In genomic region chr11:59201216-59202002, GRCm38 (mm10) we compare ENCODE assay signal across 8 mouse cellular contexts. TPM values are rescaled to one million over a fixed set of nuclear protein-coding genes. Genes with fewer than 3 reads are reported as not detected.
A peak's percentile ranks its signal among the peaks of the same experiment; 100 is the strongest.
DNase-seq lines count a peak whose midpoint lies in the region; ATAC-seq lines count a peak whose summit lies in the region.

No protein-coding gene starts in this region.

- peak overlapping the region; percentile 81 for H3K9ac ChIP-seq in forebrain, embryonic 12.5 days
- H3K9ac ChIP-seq in liver, embryonic 15.5 days = peak overlapping the region; percentile 81

- H3K4me2 ChIP-seq in forebrain, embryonic 12.5 days = peak overlapping the region; percentile 82
- H3K4me2 ChIP-seq in liver, embryonic 15.5 days = peak overlapping the region; percentile 87

- 38% methylated on average over 16 of the region's 16 CpGs for WGBS in forebrain, embryonic 12.5 days
- WGBS in liver, embryonic 15.5 days (ENCODE audit: insufficient replicate concordance) = 9% methylated on average over 16 of the region's 16 CpGs

- no peaks in the 10 kb centered on the region for H3K9me3 ChIP-seq in forebrain, embryonic 12.5 days
- no peaks in the 10 kb centered on the region for H3K9me3 ChIP-seq in liver, embryonic 15.5 days (replicated peaks)

- peaks cover 19% of the 10 kb centered on the region for H3K4me1 ChIP-seq in forebrain, embryonic 12.5 days
- peaks cover 38% of the 10 kb centered on the region for H3K4me1 ChIP-seq in liver, embryonic 15.5 days (replicated peaks)

- H3K4me3 ChIP-seq in forebrain, embryonic 12.5 days (replicated peaks) = peak overlapping the region; percentile 87
- H3K4me3 ChIP-seq in liver, embryonic 15.5 days (replicated peaks) = peak overlapping the region; percentile 90

- H3K27ac ChIP-seq in forebrain, embryonic 12.5 days = no peak overlapping the region
- H3K27ac ChIP-seq in liver, embryonic 15.5 days (replicated peaks) = peak overlapping the region; percentile 85

- peaks cover 26% of the 10 kb centered on the region for H3K36me3 ChIP-seq in forebrain, embryonic 12.5 days (replicated peaks)
- peaks cover 42% of the 10 kb centered on the region for H3K36me3 ChIP-seq in liver, embryonic 15.5 days (replicated peaks)

- no peak for ATAC-seq in forebrain, embryonic 12.5 days (ENCODE audit: low FRiP score)
- ATAC-seq in liver, embryonic 15.5 days (ENCODE audit: insufficient read depth) = no peak

- H3K27me3 ChIP-seq in forebrain, embryonic 12.5 days = no peaks in the 10 kb centered on the region
- H3K27me3 ChIP-seq in liver, embryonic 15.5 days = no peaks in the 10 kb centered on the region

- DNase-seq in cerebellum, adult 11-12 months = peak; percentile 31
- no peak for DNase-seq in cerebellum, postnatal 36 days
- peak; percentile 50 for DNase-seq in 416B (ENCODE audit: low read depth)
- no peak for DNase-seq in thymus, postnatal 14 days
- no peak for DNase-seq in right cerebral cortex, adult 18-20 months
- no peak for DNase-seq in left cerebral cortex, adult 11 months (ENCODE audit: low spot score)

RNA-seq across cellular contexts. Expression of gene Mrpl55, which starts 0.9 kb away (rescaled TPM):
- 88.9 and 93.6 TPM in 2 replicates for polyA plus RNA-seq in forebrain, embryonic 12.5 days (2016; fragmentation: Nextera tagmentation; extraction: Ambion mirVana)
- 50.5 and 51.0 TPM in 2 replicates for polyA plus RNA-seq in liver, embryonic 15.5 days (2015; fragmentation: Nextera tagmentation; extraction: Ambion mirVana)

RNA-seq across cellular contexts. Expression of gene 2310033P09Rik, which starts 6.7 kb away (rescaled TPM):
- polyA plus RNA-seq in forebrain, embryonic 12.5 days (2016; fragmentation: Nextera tagmentation; extraction: Ambion mirVana) = 36.2 and 38.4 TPM in 2 replicates
- 15.4 and 15.9 TPM in 2 replicates for polyA plus RNA-seq in liver, embryonic 15.5 days (2015; fragmentation: Nextera tagmentation; extraction: Ambion mirVana)

RNA-seq across cellular contexts. Expression of gene Guk1, which starts 9.4 kb away (rescaled TPM):
- polyA plus RNA-seq in forebrain, embryonic 12.5 days (2016; fragmentation: Nextera tagmentation; extraction: Ambion mirVana) = 83.4 and 95.5 TPM in 2 replicates
- 54.2 and 60.8 TPM in 2 replicates for polyA plus RNA-seq in liver, embryonic 15.5 days (2015; fragmentation: Nextera tagmentation; extraction: Ambion mirVana)

RNA-seq across cellular contexts. Expression of gene Gjc2, which starts 18.4 kb away (rescaled TPM):
- polyA plus RNA-seq in forebrain, embryonic 12.5 days (2016; fragmentation: Nextera tagmentation; extraction: Ambion mirVana) = 0.09 and 0.26 TPM in 2 replicates
- polyA plus RNA-seq in liver, embryonic 15.5 days (2015; fragmentation: Nextera tagmentation; extraction: Ambion mirVana) = 0.10 and 0.17 TPM in 2 replicates

RNA-seq across cellular contexts. Expression of gene Arf1, which starts 26.7 kb away (rescaled TPM):
- 539 and 565 TPM in 2 replicates for polyA plus RNA-seq in forebrain, embryonic 12.5 days (2016; fragmentation: Nextera tagmentation; extraction: Ambion mirVana)
- 255 and 269 TPM in 2 replicates for polyA plus RNA-seq in liver, embryonic 15.5 days (2015; fragmentation: Nextera tagmentation; extraction: Ambion mirVana)

Comparison
In these comparisons a context has a peak if more than half of its experiments do, and no peak if none do; other contexts are left out.
1. DNase-seq: peak in cerebellum, adult 11-12 months (single experiment) and 416B (single experiment); none in cerebellum, postnatal 36 days (0 of 2), thymus, postnatal 14 days (single experiment), right cerebral cortex, adult 18-20 months (single experiment) and left cerebral cortex, adult 11 months (single experiment).